Mouse (Mus musculus) neural tube, embryonic 13.5 days (tissue): ENCODE results near the gene Ints14. TPM values are rescaled to one million over a fixed set of nuclear protein-coding genes. Genes with fewer than 3 reads are reported as not detected.
"Not testable (repeated sequence)": the region's sequence is repeated elsewhere in the genome, so short reads cannot be mapped to it uniquely, and the experiment has no call there.

Experiments
- ATAC-seq: fragments of 200-750 bp; cut with Nextera tagmentation; 2 replicates; pipeline ENCODE4 v1.8.0; 2017; ENCODE audit warnings: low read depth, mild to moderate bottlenecking, moderate TSS enrichment, moderate library complexity
- H3K27ac ChIP-seq: fragments of 300-500 bp; sonication (generic); replicated peaks from 2 replicates; pipeline ENCODE4 v1.5.1; 2015; ENCODE audit warnings: moderate library complexity, mild to moderate bottlenecking, inconsistent platforms
- H3K27me3 ChIP-seq: fragments of 300-500 bp; sonication (generic); 2 replicates; pipeline ENCODE4 v1.6.1; 2015; ENCODE audit warnings: mild to moderate bottlenecking, inconsistent platforms
- H3K36me3 ChIP-seq: fragments of 300-500 bp; sonication (generic); 2 replicates; pipeline ENCODE4 v1.6.1; 2015; ENCODE audit warnings: mild to moderate bottlenecking, inconsistent platforms
- H3K4me1 ChIP-seq: fragments of 300-500 bp; sonication (generic); replicated peaks from 2 replicates; pipeline ENCODE4 v1.6.1; 2015; ENCODE audit warnings: inconsistent platforms
- H3K4me2 ChIP-seq: fragments of 300-500 bp; sonication (generic); 2 replicates; pipeline ENCODE4 v1.6.1; 2015; ENCODE audit warnings: inconsistent platforms, mild to moderate bottlenecking, moderate library complexity
- H3K4me3 ChIP-seq: fragments of 300-500 bp; sonication (generic); 2 replicates; pipeline ENCODE4 v1.5.1; 2015; ENCODE audit warnings: mild to moderate bottlenecking, inconsistent platforms
- H3K9ac ChIP-seq: fragments of 300-500 bp; sonication (generic); 2 replicates; pipeline ENCODE4 v1.6.1; 2015; ENCODE audit warnings: moderate library complexity, mild to moderate bottlenecking, inconsistent platforms
- H3K9me3 ChIP-seq: fragments of 300-500 bp; sonication (generic); 2 replicates; pipeline ENCODE4 v1.6.1; 2016; ENCODE audit warnings: inconsistent platforms
- WGBS: fragments of 180-500 bp; shearing (Covaris S2); methylation state at CpG from one replicate; pipeline ENCODE4 v1.1.7; 2015; 5-methylcytosine and 5-hydroxymethylcytosine counted together
- polyA plus RNA-seq: library from polyadenylated mRNA; unstranded; fragments of >200 nt; fragmentation: Nextera tagmentation; extraction: Ambion mirVana; gene quantifications from 2 replicates; pipeline ENCODE4 v1.2.1, GENCODE M21; 2015

The Ints14 gene
- polyA plus RNA-seq, 1 experiment from 2014 or later: 41.6 TPM

GRCm38 (mm10) chr9:64957276-64957675 lies 3.4 kb upstream of the Ints14 start:
- H3K36me3 ChIP-seq: 0 out of 2 replicates have a peak, but pooled peaks cover under 1% of the 10 kb centered on the region
- 85% methylated on average over 3 of the region's 3 CpGs for WGBS
- H3K4me2 ChIP-seq: no peak overlapping the region
- ATAC-seq: no peak
- peaks cover 6% of the 10 kb centered on the region; the same call in 1 of the 2 replicates for H3K27me3 ChIP-seq
- H3K4me1 ChIP-seq: peaks cover 19% of the 10 kb centered on the region
- no peaks in the 10 kb centered on the region for H3K9me3 ChIP-seq
- no peak overlapping the region for H3K4me3 ChIP-seq
- no peak overlapping the region for H3K9ac ChIP-seq
- H3K27ac ChIP-seq: no peak overlapping the region

- 0% methylated on average over 17 of the region's 17 CpGs for WGBS
Observed at GRCm38 (mm10) chr9:64960978-64961320, 244 bp downstream of the Ints14 start.

GRCm38 (mm10) chr9:64980548-64980947 lies 19.8 kb downstream of the Ints14 start:
- no peaks in the 10 kb centered on the region for H3K27me3 ChIP-seq
- H3K4me3 ChIP-seq: no peak overlapping the region
- ATAC-seq: no peak
- H3K36me3 ChIP-seq: peaks cover 95% of the 10 kb centered on the region
- no peak overlapping the region for H3K9ac ChIP-seq
- no peak overlapping the region for H3K27ac ChIP-seq
- H3K9me3 ChIP-seq: no peaks in the 10 kb centered on the region
- WGBS: 86% methylated on average over 3 of the region's 3 CpGs
- no peaks in the 10 kb centered on the region for H3K4me1 ChIP-seq
- no peak overlapping the region for H3K4me2 ChIP-seq

More at GRCm38 (mm10) chr9:64960978-64961320, 244 bp downstream of the Ints14 start:
- Histone ChIP-seq H3K9ac (peak overlapping the region; percentile 88), H3K27ac (peak overlapping the region; percentile 87), H3K27me3 (no peaks in the 10 kb centered on the region), H3K9me3 (no peaks in the 10 kb centered on the region), H3K4me1 (peaks cover 23% of the 10 kb centered on the region), H3K4me2 (peak overlapping the region; percentile 74), H3K36me3 (peaks cover 34% of the 10 kb centered on the region), H3K4me3 (peak overlapping the region; percentile 73)
- ATAC-seq: peak; percentile 83

- Histone ChIP-seq H3K36me3 (peaks cover 94% of the 10 kb centered on the region), H3K4me1 (no peaks in the 10 kb centered on the region), H3K27ac (no peak overlapping the region), H3K4me3 (no peak overlapping the region), H3K27me3 (no peaks in the 10 kb centered on the region), H3K4me2 (no peak overlapping the region), H3K9ac (no peak overlapping the region), H3K9me3 (no peaks in the 10 kb centered on the region)
- WGBS: 71% methylated on average over 1 of the region's 1 CpGs
- ATAC-seq: no peak
Observed at GRCm38 (mm10) chr9:64981904-64982303, 21.2 kb downstream of the Ints14 start.

GRCm38 (mm10) chr9:64985037-64985794 lies 24.5 kb downstream of the Ints14 start:
- 83% methylated on average over 8 of the region's 8 CpGs for WGBS
- Histone ChIP-seq H3K36me3 (peaks cover 92% of the 10 kb centered on the region), H3K4me3 (no peak overlapping the region), H3K4me1 (no peaks in the 10 kb centered on the region), H3K27ac (no peak overlapping the region), H3K9me3 (no peaks in the 10 kb centered on the region), H3K9ac (no peak overlapping the region), H3K4me2 (no peak overlapping the region), H3K27me3 (no peaks in the 10 kb centered on the region)
- ATAC-seq: no peak

- no peaks in the 10 kb centered on the region for H3K9me3 ChIP-seq
- no peak overlapping the region for H3K4me2 ChIP-seq
- ATAC-seq: no peak
- H3K27ac ChIP-seq: no peak overlapping the region
- no peak overlapping the region for H3K9ac ChIP-seq
- peaks cover 92% of the 10 kb centered on the region for H3K36me3 ChIP-seq
- no peaks in the 10 kb centered on the region for H3K4me1 ChIP-seq
- 95% methylated on average over 9 of the region's 9 CpGs for WGBS
- no peaks in the 10 kb centered on the region for H3K27me3 ChIP-seq
- no peak overlapping the region for H3K4me3 ChIP-seq
Observed at GRCm38 (mm10) chr9:64985807-64986206, 25.1 kb downstream of the Ints14 start.

- Histone ChIP-seq H3K4me1 (no peaks in the 10 kb centered on the region), H3K36me3 (peaks cover 91% of the 10 kb centered on the region), H3K27ac (no peak overlapping the region), H3K27me3 (no peaks in the 10 kb centered on the region), H3K9ac (no peak overlapping the region), H3K4me2 (no peak overlapping the region), H3K4me3 (no peak overlapping the region), H3K9me3 (no peaks in the 10 kb centered on the region)
- no peak for ATAC-seq
- 95% methylated on average over 2 of the region's 2 CpGs for whole genome bisulfite sequencing
Observed at GRCm38 (mm10) chr9:64987651-64988050, 26.9 kb downstream of the Ints14 start.

GRCm38 (mm10) chr9:64988443-64988842 lies 27.7 kb downstream of the Ints14 start:
- Histone ChIP-seq H3K27me3 (no peaks in the 10 kb centered on the region), H3K4me1 (no peaks in the 10 kb centered on the region), H3K9ac (no peak overlapping the region), H3K4me2 (no peak overlapping the region), H3K9me3 (no peaks in the 10 kb centered on the region), H3K4me3 (no peak overlapping the region), H3K27ac (no peak overlapping the region), H3K36me3 (peaks cover 92% of the 10 kb centered on the region)
- 90% methylated on average over 6 of the region's 6 CpGs for WGBS
- no peak for ATAC-seq

- no peaks in the 10 kb centered on the region for H3K27me3 ChIP-seq
- no peak for ATAC-seq
- 90% methylated on average over 7 of the region's 7 CpGs for WGBS
Observed at GRCm38 (mm10) chr9:64990291-64990690, 29.6 kb downstream of the Ints14 start.

GRCm38 (mm10) chr9:64995464-64995863 lies 34.8 kb downstream of the Ints14 start:
- H3K4me2 ChIP-seq, H3K27ac ChIP-seq, H3K4me3 ChIP-seq, H3K9me3 ChIP-seq, H3K9ac ChIP-seq, H3K27me3 ChIP-seq, H3K4me1 ChIP-seq, ATAC-seq: not testable (repeated sequence)
- 77% methylated on average over 1 of the region's 1 CpGs for WGBS
- peaks cover 89% of the 10 kb centered on the region for H3K36me3 ChIP-seq

More at GRCm38 (mm10) chr9:64990291-64990690, 29.6 kb downstream of the Ints14 start:
- no peak overlapping the region for H3K4me3 ChIP-seq
- H3K4me1 ChIP-seq: no peaks in the 10 kb centered on the region
- H3K9ac ChIP-seq: no peak overlapping the region
- H3K36me3 ChIP-seq: peaks cover 90% of the 10 kb centered on the region
- H3K27ac ChIP-seq: no peak overlapping the region
- no peaks in the 10 kb centered on the region for H3K9me3 ChIP-seq
- no peak overlapping the region for H3K4me2 ChIP-seq

- H3K36me3 ChIP-seq: peaks cover 86% of the 10 kb centered on the region
- 67% methylated on average over 4 of the region's 4 CpGs for WGBS
Observed at GRCm38 (mm10) chr9:65001481-65001880, 40.8 kb downstream of the Ints14 start.

GRCm38 (mm10) chr9:65005737-65006136 lies 45.0 kb downstream of the Ints14 start:
- Histone ChIP-seq H3K4me3 (no peak overlapping the region), H3K4me2 (no peak overlapping the region), H3K9me3 (no peaks in the 10 kb centered on the region), H3K9ac (no peak overlapping the region), H3K36me3 (peaks cover 74% of the 10 kb centered on the region), H3K4me1 (no peaks in the 10 kb centered on the region), H3K27me3 (no peaks in the 10 kb centered on the region), H3K27ac (no peak overlapping the region)
- ATAC-seq: no peak
- WGBS: 97% methylated on average over 8 of the region's 8 CpGs

More at GRCm38 (mm10) chr9:65001481-65001880, 40.8 kb downstream of the Ints14 start:
- Histone ChIP-seq H3K27me3 (no peaks in the 10 kb centered on the region), H3K4me3 (no peak overlapping the region), H3K9ac (no peak overlapping the region), H3K4me1 (no peaks in the 10 kb centered on the region), H3K9me3 (no peaks in the 10 kb centered on the region), H3K27ac (no peak overlapping the region), H3K4me2 (no peak overlapping the region)
- no peak for ATAC-seq

GRCm38 (mm10) chr9:65010632-65011031 lies 49.9 kb downstream of the Ints14 start:
- WGBS: 83% methylated on average over 8 of the region's 8 CpGs
- no peak overlapping the region for H3K4me3 ChIP-seq
- no peaks in the 10 kb centered on the region for H3K9me3 ChIP-seq
- H3K4me2 ChIP-seq: no peak overlapping the region
- H3K9ac ChIP-seq: no peak overlapping the region
- H3K4me1 ChIP-seq: peaks cover 6% of the 10 kb centered on the region
- H3K27me3 ChIP-seq: no peaks in the 10 kb centered on the region
- H3K36me3 ChIP-seq: peaks cover 35% of the 10 kb centered on the region
- H3K27ac ChIP-seq: 0 out of 2 replicates have a peak overlapping the region, but pooled peaks have one; percentile 23
- no peak for ATAC-seq
